Mouse (Mus musculus): ENCODE results near the gene Tent4a. TPM values are rescaled to one million over a fixed set of nuclear protein-coding genes. Genes with fewer than 3 reads are reported as not detected.

The Tent4a gene
- total and polyA plus RNA-seq, 2 experiments from 2014 or later, result 5.2 to 26.1 TPM

GRCm38 (mm10) chr13:69559291-69559961 lies 25.0 kb upstream of the Tent4a start:
- ATAC-seq (ENCODE audit: low FRiP score) (0 out of 2 replicates have a peak, but pooled peaks have one; percentile 47), DNase-seq (ENCODE audit: low spot score) (peak; percentile 55)
- no peaks in the 10 kb centered on the region for H3K36me3 ChIP-seq (ENCODE audit: insufficient read depth, low read length)
- WGBS, result 15% methylated on average over 13 of the region's 13 CpGs
- no peak overlapping the region for H3K27ac ChIP-seq (ENCODE audit: low read depth, low read length)
- H3K4me2 ChIP-seq (ENCODE audit: low read depth, low read length, poor library complexity, severe bottlenecking), result no peak overlapping the region
- no peaks in the 10 kb centered on the region for H3K9me3 ChIP-seq (ENCODE audit: low read length)
- no peak overlapping the region for H3K4me3 ChIP-seq (ENCODE audit: low read depth, low read length)
- no peak for TF ChIP-seq CTCF (IDR thresholded peaks at IDR 0.05)
- H3K9ac ChIP-seq (replicated peaks; ENCODE audit: low read length, poor library complexity, severe bottlenecking), result no peak overlapping the region
- H3K27me3 ChIP-seq (ENCODE audit: insufficient read depth, low read length), result no peaks in the 10 kb centered on the region
- H3K4me1 ChIP-seq (ENCODE audit: insufficient read depth, low read length), result no peaks in the 10 kb centered on the region

DNA sequence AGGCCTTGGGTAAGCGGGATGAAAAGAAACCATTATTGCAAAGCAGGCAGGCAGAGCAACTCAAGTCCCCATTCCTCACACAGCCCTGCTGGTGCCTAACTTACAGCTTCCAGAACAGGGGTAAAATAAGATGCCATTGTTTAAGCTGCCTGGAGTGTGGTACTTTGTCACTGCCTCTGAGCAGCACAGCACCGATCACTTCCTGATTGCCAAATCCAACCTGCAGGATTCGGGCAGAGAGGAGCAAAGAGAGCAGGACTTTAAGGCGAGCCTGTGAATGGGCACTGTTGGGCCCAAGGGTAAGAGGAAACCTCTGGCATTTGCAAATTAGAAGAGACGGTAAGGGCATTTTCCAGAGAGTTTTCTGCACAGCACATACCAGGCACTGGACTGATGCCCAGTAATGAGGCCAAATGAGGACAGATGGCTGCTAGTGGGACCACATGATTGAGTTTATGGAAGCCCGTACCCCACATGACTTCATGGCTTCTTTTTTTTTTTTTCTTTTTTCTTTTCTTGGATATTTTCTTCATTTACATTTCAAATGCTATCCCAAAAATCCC lies 23.8 kb upstream of the Tent4a start:
- H3K4me2 ChIP-seq (ENCODE audit: low read depth, low read length, poor library complexity, severe bottlenecking), result no peak overlapping the region
- ATAC-seq (ENCODE audit: low FRiP score) (no peak), DNase-seq (ENCODE audit: low spot score) (peak; percentile 61)
- H3K27ac ChIP-seq (ENCODE audit: low read depth, low read length), result no peak overlapping the region
- WGBS, result 66% methylated on average over 6 of the region's 6 CpGs
- TF ChIP-seq CTCF (IDR thresholded peaks at IDR 0.05), result no peak
- H3K9ac ChIP-seq (replicated peaks; ENCODE audit: low read length, poor library complexity, severe bottlenecking), result no peak overlapping the region
- no peaks in the 10 kb centered on the region for H3K4me1 ChIP-seq (ENCODE audit: insufficient read depth, low read length)
- H3K27me3 ChIP-seq (ENCODE audit: insufficient read depth, low read length), result no peaks in the 10 kb centered on the region
- H3K9me3 ChIP-seq (ENCODE audit: low read length), result no peaks in the 10 kb centered on the region
- no peaks in the 10 kb centered on the region for H3K36me3 ChIP-seq (ENCODE audit: insufficient read depth, low read length)
- H3K4me3 ChIP-seq (ENCODE audit: low read depth, low read length), result no peak overlapping the region

- Histone ChIP-seq H3K9me3 (ENCODE audit: low read length) (no peaks in the 10 kb centered on the region), H3K36me3 (ENCODE audit: insufficient read depth, low read length) (no peaks in the 10 kb centered on the region), H3K27me3 (ENCODE audit: insufficient read depth, low read length) (no peaks in the 10 kb centered on the region), H3K4me1 (ENCODE audit: insufficient read depth, low read length) (no peaks in the 10 kb centered on the region), H3K4me3 (ENCODE audit: low read depth, low read length) (no peak overlapping the region), H3K27ac (ENCODE audit: low read depth, low read length) (no peak overlapping the region), H3K4me2 (ENCODE audit: low read depth, low read length, poor library complexity, severe bottlenecking) (no peak overlapping the region), H3K9ac (replicated peaks; ENCODE audit: low read length, poor library complexity, severe bottlenecking) (no peak overlapping the region)
- no peak for TF ChIP-seq CTCF (IDR thresholded peaks at IDR 0.05)
- ATAC-seq (ENCODE audit: low FRiP score), result no peak
- no peak for DNase-seq (ENCODE audit: low spot score)
These were observed 22.3 kb upstream of the Tent4a start for GRCm38 (mm10) chr13:69556728-69557127.

GRCm38 (mm10) chr13:69555957-69556482 lies 21.6 kb upstream of the Tent4a start:
- no peak overlapping the region for H3K9ac ChIP-seq (replicated peaks; ENCODE audit: low read length, poor library complexity, severe bottlenecking)
- no peak overlapping the region for H3K4me2 ChIP-seq (ENCODE audit: low read depth, low read length, poor library complexity, severe bottlenecking)
- H3K36me3 ChIP-seq (ENCODE audit: insufficient read depth, low read length), result no peaks in the 10 kb centered on the region
- no peak for DNase-seq (ENCODE audit: low spot score)
- WGBS, result 86% methylated on average over 6 of the region's 6 CpGs
- no peaks in the 10 kb centered on the region for H3K27me3 ChIP-seq (ENCODE audit: insufficient read depth, low read length)
- TF ChIP-seq CTCF (IDR thresholded peaks at IDR 0.05), result no peak
- H3K4me1 ChIP-seq (ENCODE audit: insufficient read depth, low read length), result no peaks in the 10 kb centered on the region
- H3K27ac ChIP-seq (ENCODE audit: low read depth, low read length), result no peak overlapping the region
- no peak for ATAC-seq (ENCODE audit: low FRiP score)
- no peak overlapping the region for H3K4me3 ChIP-seq (ENCODE audit: low read depth, low read length)
- H3K9me3 ChIP-seq (ENCODE audit: low read length), result no peaks in the 10 kb centered on the region

- 34% methylated on average over 8 of the region's 8 CpGs for WGBS
- H3K9me3 ChIP-seq (ENCODE audit: low read length), result no peaks in the 10 kb centered on the region
- DNase-seq (ENCODE audit: low spot score) (no peak), ATAC-seq (ENCODE audit: low FRiP score) (no peak)
- no peaks in the 10 kb centered on the region for H3K27me3 ChIP-seq (ENCODE audit: insufficient read depth, low read length)
- no peaks in the 10 kb centered on the region for H3K4me1 ChIP-seq (ENCODE audit: insufficient read depth, low read length)
- TF ChIP-seq CTCF (IDR thresholded peaks at IDR 0.05), result no peak
- H3K4me2 ChIP-seq (ENCODE audit: low read depth, low read length, poor library complexity, severe bottlenecking), result no peak overlapping the region
- H3K4me3 ChIP-seq (ENCODE audit: low read depth, low read length), result no peak overlapping the region
- no peaks in the 10 kb centered on the region for H3K36me3 ChIP-seq (ENCODE audit: insufficient read depth, low read length)
- no peak overlapping the region for H3K9ac ChIP-seq (replicated peaks; ENCODE audit: low read length, poor library complexity, severe bottlenecking)
- no peak overlapping the region for H3K27ac ChIP-seq (ENCODE audit: low read depth, low read length)
These were observed 20.6 kb upstream of the Tent4a start for GRCm38 (mm10) chr13:69555045-69555444.

DNA sequence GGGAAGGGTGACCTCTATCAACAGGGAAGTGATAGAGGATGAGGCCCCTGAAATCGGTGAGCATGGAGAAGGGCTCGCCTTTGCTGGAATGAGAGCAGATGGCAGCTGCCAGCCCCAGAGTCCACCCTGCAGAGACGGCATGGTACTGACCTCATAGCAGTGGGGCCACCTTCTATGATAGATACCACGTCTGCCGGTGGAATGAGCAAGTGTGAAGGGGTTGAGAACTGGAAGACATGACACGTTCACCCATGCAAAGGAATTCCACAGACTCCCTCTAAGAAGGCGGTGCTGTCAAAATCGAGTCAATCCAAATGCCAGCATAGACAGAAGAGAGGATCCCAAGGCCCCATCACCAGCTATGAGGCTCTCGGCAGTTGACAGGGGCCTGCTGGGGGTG lies 19.8 kb upstream of the Tent4a start:
- H3K27ac ChIP-seq (ENCODE audit: low read depth, low read length), result no peak overlapping the region
- no peak overlapping the region for H3K4me2 ChIP-seq (ENCODE audit: low read depth, low read length, poor library complexity, severe bottlenecking)
- H3K27me3 ChIP-seq (ENCODE audit: insufficient read depth, low read length), result no peaks in the 10 kb centered on the region
- no peak overlapping the region for H3K9ac ChIP-seq (replicated peaks; ENCODE audit: low read length, poor library complexity, severe bottlenecking)
- no peaks in the 10 kb centered on the region for H3K9me3 ChIP-seq (ENCODE audit: low read length)
- 84% methylated on average over 9 of the region's 9 CpGs for WGBS
- no peak for ATAC-seq (ENCODE audit: low FRiP score)
- no peak overlapping the region for H3K4me3 ChIP-seq (ENCODE audit: low read depth, low read length)
- no peaks in the 10 kb centered on the region for H3K4me1 ChIP-seq (ENCODE audit: insufficient read depth, low read length)
- no peaks in the 10 kb centered on the region for H3K36me3 ChIP-seq (ENCODE audit: insufficient read depth, low read length)
- no peak for DNase-seq (ENCODE audit: low spot score)
- TF ChIP-seq CTCF (IDR thresholded peaks at IDR 0.05), result no peak

Data from midbrain, postnatal 0 days (tissue).